In the genomic region with DNA sequence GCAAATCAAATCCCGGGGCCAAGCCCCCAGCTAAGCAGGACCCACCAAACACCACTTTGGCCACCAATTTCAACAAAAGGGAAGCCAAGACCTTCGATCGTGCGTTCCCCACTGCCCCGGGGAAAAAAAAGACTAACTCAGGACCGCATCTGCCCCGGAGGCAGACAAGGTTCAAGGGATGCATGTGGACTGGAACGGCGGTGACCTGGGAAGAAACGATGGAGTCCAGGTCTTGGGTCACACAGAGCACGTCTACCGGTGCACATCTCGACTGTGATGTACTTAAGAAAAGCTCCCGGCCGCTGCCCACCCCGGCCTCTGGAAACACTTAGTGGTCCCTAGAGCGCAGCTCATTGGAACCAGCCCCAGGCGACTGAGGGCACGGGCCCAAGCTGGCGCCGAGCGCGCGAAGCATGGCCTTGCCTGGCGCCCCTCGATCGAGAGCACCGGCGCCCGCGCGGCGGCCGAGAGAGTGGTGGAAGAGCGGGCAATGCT, we compare ENCODE assay signal across 7 mouse cellular contexts. TPM values are rescaled to one million over a fixed set of nuclear protein-coding genes. Genes with fewer than 3 reads are reported as not detected.
DNase-seq lines count a peak whose midpoint lies in the region; ATAC-seq and TF ChIP-seq lines count a peak whose summit lies in the region.

No protein-coding gene starts in this region.

- DNase-seq in Muller cell, postnatal 12 days (ENCODE audit: inconsistent ontology term): peak; percentile 46
- peak; percentile 63 for DNase-seq in forebrain, embryonic 14.5 days (ENCODE audit: low spot score)
- DNase-seq in lung, postnatal 14 days: peak; percentile 39

- no peaks in the 10 kb centered on the region for H3K36me3 ChIP-seq in ES-Bruce4 (ENCODE audit: control insufficient read depth, insufficient read depth, low read length, poor library complexity, severe bottlenecking)
- H3K36me3 ChIP-seq in forebrain, embryonic 14.5 days (ENCODE audit: control insufficient read depth, insufficient read depth, low read length): no peaks in the 10 kb centered on the region
- H3K36me3 ChIP-seq in hindbrain, embryonic 16.5 days (ENCODE audit: control insufficient read depth, insufficient read depth, low read length): no peaks in the 10 kb centered on the region

- peak overlapping the region; percentile 71 for H3K4me2 ChIP-seq in forebrain, embryonic 14.5 days (ENCODE audit: low read length)
- peak overlapping the region; percentile 72 for H3K4me2 ChIP-seq in hindbrain, embryonic 16.5 days (ENCODE audit: low read length)

- H3K27ac ChIP-seq in ES-Bruce4 (ENCODE audit: insufficient read depth, low read length): no peak overlapping the region
- H3K27ac ChIP-seq in forebrain, embryonic 14.5 days (ENCODE audit: low read depth, low read length): no peak overlapping the region
- H3K27ac ChIP-seq in hindbrain, embryonic 16.5 days (ENCODE audit: low read depth, low read length): no peak overlapping the region

- H3K9ac ChIP-seq in ES-Bruce4 (ENCODE audit: low read depth, poor library complexity, severe bottlenecking): peak overlapping the region; percentile 78
- H3K9ac ChIP-seq in forebrain, embryonic 14.5 days (ENCODE audit: low read length): peak overlapping the region; percentile 74
- peak overlapping the region; percentile 65 for H3K9ac ChIP-seq in hindbrain, embryonic 16.5 days (ENCODE audit: low read depth, low read length)

- no peak for TF ChIP-seq CTCF in ES-Bruce4 (IDR thresholded peaks at IDR 0.05; ENCODE audit: low read depth, low read length)

- H3K9me3 ChIP-seq in ES-Bruce4 (replicated peaks; ENCODE audit: control insufficient read depth, insufficient read depth, low read length, poor library complexity, severe bottlenecking): no peaks in the 10 kb centered on the region
- no peaks in the 10 kb centered on the region for H3K9me3 ChIP-seq in forebrain, embryonic 14.5 days (replicated peaks; ENCODE audit: control insufficient read depth, low read length)
- no peaks in the 10 kb centered on the region for H3K9me3 ChIP-seq in hindbrain, embryonic 16.5 days (ENCODE audit: control insufficient read depth, low read length)

- TF ChIP-seq EP300 in ES-Bruce4 (IDR thresholded peaks at IDR 0.05; ENCODE audit: insufficient read depth, low read depth, low read length): no peak

- no peaks in the 10 kb centered on the region for H3K4me1 ChIP-seq in ES-Bruce4 (ENCODE audit: control insufficient read depth, insufficient read depth, low read length)
- peaks cover 16% of the 10 kb centered on the region for H3K4me1 ChIP-seq in forebrain, embryonic 14.5 days (ENCODE audit: control insufficient read depth, insufficient read depth, low read length)
- peaks cover 11% of the 10 kb centered on the region for H3K4me1 ChIP-seq in hindbrain, embryonic 16.5 days (ENCODE audit: control insufficient read depth, insufficient read depth, low read depth, low read length)

- no peak for TF ChIP-seq POLR2A in ES-Bruce4 (IDR thresholded peaks at IDR 0.05; ENCODE audit: insufficient read depth, low read length)

- WGBS in forebrain, embryonic 14.5 days: 0% methylated on average over 35 of the region's 35 CpGs
- under 1% methylated on average over 35 of the region's 35 CpGs for WGBS in hindbrain, embryonic 16.5 days

- ATAC-seq in forebrain, embryonic 14.5 days: peak; percentile 65
- peak; percentile 50; the same call in 1 of the 2 replicates for ATAC-seq in hindbrain, embryonic 16.5 days
- ATAC-seq in megakaryocyte, adult 5-6 weeks (ENCODE audit: poor library complexity, severe bottlenecking): no peak
- no peak for ATAC-seq in frontal cortex, adult (ENCODE audit: low TSS enrichment)

- H3K27me3 ChIP-seq in ES-Bruce4 (ENCODE audit: control insufficient read depth, insufficient read depth, low read length, poor library complexity, severe bottlenecking): no peaks in the 10 kb centered on the region
- H3K27me3 ChIP-seq in forebrain, embryonic 14.5 days (replicated peaks; ENCODE audit: control insufficient read depth, insufficient read depth, low read length): peaks cover 15% of the 10 kb centered on the region; the same call in 1 of the 2 replicates
- 0 out of 2 replicates have a peak, but pooled peaks cover 8% of the 10 kb centered on the region for H3K27me3 ChIP-seq in hindbrain, embryonic 16.5 days (replicated peaks; ENCODE audit: control insufficient read depth, insufficient read depth, low read length)

- peak overlapping the region; percentile 84 for H3K4me3 ChIP-seq in ES-Bruce4 (ENCODE audit: low read depth, low read length)
- peak overlapping the region; percentile 52 for H3K4me3 ChIP-seq in forebrain, embryonic 14.5 days (ENCODE audit: low read depth, low read length)
- H3K4me3 ChIP-seq in hindbrain, embryonic 16.5 days (ENCODE audit: low read length): peak overlapping the region; percentile 50

RNA-seq across cellular contexts. Expression of gene Ror2, which starts 0.6 kb away (rescaled TPM):
- 23.6 and 25.0 TPM in 2 replicates for polyA plus RNA-seq in ES-Bruce4 (2011; ENCODE audit: insufficient read depth, insufficient read length, low read depth, missing spikeins)
- 2.2 and 2.6 TPM in 2 replicates for polyA plus RNA-seq in forebrain, embryonic 14.5 days (2014; fragmentation: Nextera tagmentation; extraction: Ambion mirVana)
- polyA plus RNA-seq in hindbrain, embryonic 16.5 days (2015; fragmentation: Nextera tagmentation; extraction: Ambion mirVana): 2.2 and 3.0 TPM in 2 replicates
- total RNA-seq in megakaryocyte, adult 5-6 weeks (2015): not detected in 2 replicates
- not detected in 2 replicates for total RNA-seq in megakaryocyte, adult 5-6 weeks (2017)

Comparison
In these comparisons a context has a peak if more than half of its experiments do, and no peak if none do; other contexts are left out.
1. ATAC-seq: peak in forebrain, embryonic 14.5 days (single experiment) and hindbrain, embryonic 16.5 days (single experiment); none in megakaryocyte, adult 5-6 weeks (single experiment) and frontal cortex, adult (single experiment).
2. Peak in every context shown above with its lines, with median percentiles within 50 percentile points of each other: H3K4me3 ChIP-seq, H3K9ac ChIP-seq and DNase-seq.